Mouse (Mus musculus) megakaryocyte, embryonic 14.5 days (primary cell): ENCODE data around the gene Plekhg2.

Experiments
- FLI1 ChIP-seq: IDR thresholded peaks from 2 replicates; pipeline ENCODE4 v1.6.1; 2012; ENCODE audit warnings: low read length, inconsistent platforms, mixed read lengths
- GATA1 ChIP-seq: IDR thresholded peaks from 3 replicates; pipeline ENCODE4 v1.6.1; 2012; ENCODE audit warnings: mixed read lengths, low read length, inconsistent platforms, borderline replicate concordance

- no peak for TF ChIP-seq GATA1
- no peak for TF ChIP-seq FLI1
Observed at GRCm38 (mm10) chr7:28373131-28373581, 757 bp upstream of the Plekhg2 start.
